Mouse (Mus musculus) small intestine, adult 10 weeks (tissue): ENCODE results near the gene Noxo1. TPM values are rescaled to one million over a fixed set of nuclear protein-coding genes. Genes with fewer than 3 reads are reported as not detected.

Experiments
- polyA plus RNA-seq: library from polyadenylated mRNA; stranded (reverse); fragments of 350-450 nt; fragmentation: Illumina TruSeq; extraction: RNeasy Lipid Tissue Mini Kit (QIAGEN cat#74804); gene quantifications from one replicate; pipeline ENCODE4 v1.2.3, GENCODE M21; 2014; ENCODE audit warnings: low replicate concordance

Gene Noxo1
- 3.7 TPM for polyA plus RNA-seq

DNA sequence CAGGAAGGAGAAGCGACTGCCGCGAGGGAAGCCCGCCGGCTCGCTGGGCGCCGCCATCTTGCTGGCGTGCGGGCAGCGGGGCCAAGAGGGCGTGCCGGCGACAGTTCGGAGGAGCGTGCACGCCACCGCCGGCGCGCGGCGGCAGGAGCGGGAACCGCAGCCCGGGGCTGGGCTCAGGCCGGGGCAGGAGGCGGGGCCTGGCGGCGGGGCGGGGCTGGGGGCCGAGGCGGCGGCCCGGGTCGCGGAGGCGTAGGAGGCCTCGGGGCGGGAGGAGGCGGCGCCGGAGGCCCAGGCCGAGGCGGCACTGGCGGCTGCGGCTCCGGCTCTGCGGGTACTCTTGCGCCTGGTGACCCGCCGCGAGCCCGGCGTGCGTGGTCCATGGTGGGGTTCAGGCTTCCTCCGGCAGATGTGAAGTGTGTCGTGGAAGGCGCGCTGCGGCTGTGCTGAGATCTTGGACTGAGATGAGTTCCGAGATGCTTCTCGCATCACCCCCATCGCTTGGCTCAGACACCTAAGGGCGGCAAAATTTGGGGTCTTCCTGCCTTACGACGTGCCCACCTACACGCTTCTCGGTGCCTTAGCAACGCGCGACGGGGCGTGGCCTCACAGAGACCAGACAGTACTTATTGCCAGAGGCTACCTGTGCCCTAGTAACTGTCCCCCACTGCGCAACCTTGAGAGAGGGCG is at the start of gene Noxo1, which contains the start of gene Gfer:
Noxo1 (plus strand) TSS at position 224 of the 687 bp plus-strand sequence.
Gfer (minus strand) TSS at position 146 of the 687 bp plus-strand sequence.

DNA sequence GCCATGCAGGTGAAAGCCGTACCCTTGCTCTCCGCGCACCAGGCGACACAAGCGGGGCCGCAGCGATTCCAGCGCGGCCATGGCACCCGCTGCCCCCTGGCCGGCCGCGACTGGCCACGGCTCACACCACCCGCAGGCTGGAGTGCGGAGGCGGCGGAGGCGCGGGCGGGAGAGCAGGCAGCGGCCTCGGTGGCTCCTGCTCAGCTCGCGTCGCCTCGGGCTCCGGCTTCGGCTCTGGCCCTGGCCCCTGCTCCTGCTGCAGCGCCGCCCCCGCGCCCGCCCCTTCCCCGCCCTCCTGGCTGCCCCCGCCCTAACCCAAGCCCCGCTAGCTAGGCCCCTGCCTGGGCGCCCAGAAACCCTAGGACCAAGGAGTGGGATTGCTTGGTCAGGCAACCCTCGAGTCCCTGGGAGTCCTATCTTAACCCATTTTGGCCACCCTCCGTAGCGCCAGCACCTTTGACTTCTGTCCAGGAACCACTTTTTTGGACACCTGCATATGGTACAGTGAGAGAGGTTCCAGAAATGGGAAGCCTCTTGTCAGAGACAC is 45.9 kb upstream of the Noxo1 start, which contains the start of gene Slc9a3r2:
Slc9a3r2 (minus strand) TSS at position 258 of the 547 bp plus-strand sequence.

DNA sequence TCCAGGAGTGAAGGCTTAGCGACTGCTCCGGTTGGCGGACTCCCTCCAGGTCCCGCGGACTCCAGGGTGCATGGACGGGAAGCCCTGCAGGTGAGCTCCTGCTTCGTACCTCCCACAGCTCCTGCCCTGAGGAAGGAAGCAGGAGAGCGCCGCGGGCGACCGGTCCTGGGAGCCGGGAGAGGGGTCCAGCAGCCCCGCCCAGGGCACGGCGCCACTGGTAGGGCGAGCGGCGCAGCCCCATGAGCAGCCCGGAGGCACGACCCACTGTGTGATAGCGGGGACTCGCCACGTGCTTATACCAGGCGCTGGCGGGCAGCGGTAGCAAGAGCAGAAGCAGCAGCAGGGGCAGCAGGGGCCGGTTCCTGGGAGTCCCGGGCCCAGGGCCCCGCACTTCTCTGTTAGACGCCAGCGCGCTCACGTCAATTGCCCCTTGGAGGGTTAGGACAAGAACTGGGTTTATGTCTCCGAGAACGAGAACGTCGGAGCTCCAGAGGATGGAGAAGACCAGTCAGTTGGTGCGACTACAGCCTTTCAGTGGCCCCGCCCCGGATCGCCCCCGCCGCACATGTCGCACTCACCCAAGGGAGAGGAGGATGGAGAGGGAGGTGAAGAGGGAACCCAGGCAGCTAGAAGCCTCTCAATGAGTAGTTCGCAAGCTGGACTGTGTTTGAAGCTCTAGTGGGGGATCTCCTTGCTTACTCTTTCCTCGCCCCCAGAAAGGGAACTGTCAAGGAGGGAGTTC is 37.8 kb upstream of the Noxo1 start, which contains the start of gene Npw:
Npw (minus strand) TSS at position 441 of the 742 bp plus-strand sequence.

GRCm38 (mm10) chr17:24669545-24670245 is 26.3 kb upstream of the Noxo1 start, which contains the start of gene Zfp598:
Zfp598 (plus strand) TSS chr17:24669687.

GRCm38 (mm10) chr17:24689251-24690081 is 6.6 kb upstream of the Noxo1 start, which contains the start of gene Syngr3:
Syngr3 (minus strand) TSS chr17:24689955.

GRCm38 (mm10) chr17:24706982-24707800 is 11.2 kb downstream of the Noxo1 start, which contains the start of gene Tbl3:
Tbl3 (minus strand) TSS chr17:24707660.

DNA sequence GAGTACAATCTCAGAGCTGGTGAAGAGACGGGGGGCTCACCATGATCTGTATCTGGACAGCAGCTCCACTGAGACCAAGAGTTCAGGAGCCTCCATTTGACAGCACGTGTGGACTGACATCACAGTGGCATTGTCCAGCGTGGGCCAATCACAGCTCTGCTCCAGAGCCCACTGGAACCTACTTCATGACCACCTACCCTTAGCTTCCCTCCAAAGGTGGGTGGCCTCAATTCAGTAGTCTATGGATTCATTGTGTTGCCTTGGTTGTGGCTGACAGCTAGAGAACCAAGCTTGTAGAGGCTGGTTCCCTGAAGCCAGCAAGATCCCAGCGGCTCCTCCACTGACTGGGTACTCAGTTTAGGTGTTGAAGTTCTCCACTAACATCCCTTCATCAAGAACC is 21.9 kb downstream of the Noxo1 start, which contains the start of the genes Rnf151 and Rps2:
Rnf151 (minus strand) TSS at position 121 of the 400 bp plus-strand sequence.
Rps2 (plus strand) TSS at position 174 of the 400 bp plus-strand sequence.

GRCm38 (mm10) chr17:24724184-24724583 is 28.1 kb downstream of the Noxo1 start, which contains the start of gene Ndufb10:
Ndufb10 (minus strand) TSS chr17:24724478.

GRCm38 (mm10) chr17:24727618-24728017 is 31.6 kb downstream of the Noxo1 start, which contains the start of gene Rpl3l:
Rpl3l (plus strand) TSS chr17:24727820.

DNA sequence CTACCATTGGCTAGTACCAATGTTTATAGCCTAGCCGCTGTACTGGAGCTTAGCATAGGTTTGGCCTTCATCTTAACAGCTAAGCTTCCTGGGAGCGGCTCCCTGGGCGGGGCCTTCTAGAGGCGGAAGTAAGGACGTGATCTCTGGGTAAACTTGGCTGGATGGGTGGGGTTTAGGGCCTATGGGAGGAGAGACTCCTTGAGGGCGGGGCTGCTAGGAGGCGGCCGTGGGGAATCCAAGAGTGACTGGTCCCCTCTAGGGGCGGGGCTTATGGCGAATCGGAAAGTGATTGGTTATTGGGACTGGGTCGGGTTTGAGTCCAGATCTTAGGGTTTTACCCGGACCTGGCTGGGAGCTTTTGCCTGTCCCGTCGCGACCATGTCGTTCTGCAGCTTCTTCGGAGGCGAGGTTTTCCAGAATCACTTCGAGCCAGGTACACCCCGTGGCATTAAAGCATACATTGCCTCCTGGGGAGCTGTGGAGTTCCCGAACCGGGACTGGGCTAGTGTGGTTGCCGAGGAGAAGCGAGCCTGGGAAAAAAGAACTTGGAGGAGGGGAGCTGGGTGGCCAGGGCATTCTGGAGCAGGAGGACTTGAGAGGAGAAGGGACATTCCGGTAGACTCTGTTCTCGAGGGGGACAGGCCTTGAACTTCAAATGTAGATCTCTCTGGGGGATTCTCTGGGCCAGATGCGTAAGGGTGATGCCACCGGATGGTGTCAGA is 40.5 kb downstream of the Noxo1 start, which contains the start of gene Msrb1:
Msrb1 (plus strand) TSS at position 313 of the 722 bp plus-strand sequence.

Other genes starting within 250 kb of the Noxo1 start
- gene E4f1, start 225.9 kb upstream of the Noxo1 start, polyA plus RNA-seq, result 0.67 TPM
- 39.1 TPM for gene Pgp, start 225.8 kb upstream of the Noxo1 start, polyA plus RNA-seq
- gene Bricd5, start 222.3 kb upstream of the Noxo1 start, polyA plus RNA-seq, result not detected
- 3.2 TPM for gene Mlst8, start 217.2 kb upstream of the Noxo1 start, polyA plus RNA-seq
- not detected for gene Caskin1, start 207.6 kb upstream of the Noxo1 start, polyA plus RNA-seq
- 3.7 TPM for gene Traf7, start 168.3 kb upstream of the Noxo1 start, polyA plus RNA-seq
- not detected for gene Rab26, start 162.0 kb upstream of the Noxo1 start, polyA plus RNA-seq
- 0.93 TPM for gene Pkd1, start 146.4 kb upstream of the Noxo1 start, polyA plus RNA-seq
- 3.3 TPM for gene Tsc2, start 63.6 kb upstream of the Noxo1 start, polyA plus RNA-seq
- not detected for gene Nthl1, start 63.6 kb upstream of the Noxo1 start, polyA plus RNA-seq
- 3.3 TPM for gene Slc9a3r2, start 45.9 kb upstream of the Noxo1 start, polyA plus RNA-seq
- gene Npw, start 37.8 kb upstream of the Noxo1 start, polyA plus RNA-seq, result not detected
- 1.8 TPM for gene Zfp598, start 26.5 kb upstream of the Noxo1 start, polyA plus RNA-seq
- 0.37 TPM for gene Syngr3, start 6.3 kb upstream of the Noxo1 start, polyA plus RNA-seq
- gene Gfer, start 78 bp upstream of the Noxo1 start, polyA plus RNA-seq, result 6.1 TPM
- not detected for gene Tbl3, start 11.4 kb downstream of the Noxo1 start, polyA plus RNA-seq
- gene Rnf151, start 21.8 kb downstream of the Noxo1 start, polyA plus RNA-seq, result not detected
- 275 TPM for gene Rps2, start 21.9 kb downstream of the Noxo1 start, polyA plus RNA-seq
- gene Ndufb10, start 28.2 kb downstream of the Noxo1 start, polyA plus RNA-seq, result 66.2 TPM
- gene Rpl3l, start 31.6 kb downstream of the Noxo1 start, polyA plus RNA-seq, result not detected
- 2.0 TPM for gene Msrb1, start 40.4 kb downstream of the Noxo1 start, polyA plus RNA-seq
- gene Hs3st6, start 56.8 kb downstream of the Noxo1 start, polyA plus RNA-seq, result not detected
- gene Meiob, start 108.1 kb downstream of the Noxo1 start, polyA plus RNA-seq, result 1.4 TPM
- gene Hagh, start 143.9 kb downstream of the Noxo1 start, polyA plus RNA-seq, result 13.4 TPM
- 510 TPM for gene Fahd1, start 154.1 kb downstream of the Noxo1 start, polyA plus RNA-seq
- not detected for gene Igfals, start 169.8 kb downstream of the Noxo1 start, polyA plus RNA-seq
- gene Nubp2, start 190.1 kb downstream of the Noxo1 start, polyA plus RNA-seq, result 1.6 TPM
- not detected for gene Spsb3, start 190.4 kb downstream of the Noxo1 start, polyA plus RNA-seq
- gene Eme2, start 198.9 kb downstream of the Noxo1 start, polyA plus RNA-seq, result 1.1 TPM
- gene Mrps34, start 198.9 kb downstream of the Noxo1 start, polyA plus RNA-seq, result not detected
- 0.71 TPM for gene Nme3, start 200.3 kb downstream of the Noxo1 start, polyA plus RNA-seq
- gene Mapk8ip3, start 240.7 kb downstream of the Noxo1 start, polyA plus RNA-seq, result 3.5 TPM